Mouse (Mus musculus) embryonic facial prominence, embryonic 14.5 days (tissue): ENCODE results near the gene Kcnab1. TPM values are rescaled to one million over a fixed set of nuclear protein-coding genes. Genes with fewer than 3 reads are reported as not detected.

ENCODE experiments used
- ATAC-seq: fragments of 200-750 bp; cut with Nextera tagmentation; 2 replicates; pipeline ENCODE4 v1.8.0; 2017; ENCODE audit warnings: low read depth, moderate number of reproducible peaks, moderate TSS enrichment
- DNase-seq: peaks from one replicate; pipeline ENCODE4 v3.0.0-alpha.2; 2015; ENCODE audit warnings: low spot score
- H3K27ac ChIP-seq: fragments of 300-500 bp; sonication (generic); replicated peaks from 2 replicates; pipeline ENCODE4 v1.5.1; 2014; ENCODE audit warnings: low read depth, mild to moderate bottlenecking, low read length, moderate library complexity
- H3K27me3 ChIP-seq: fragments of 300-500 bp; sonication (generic); replicated peaks from 2 replicates; pipeline ENCODE4 v1.6.1; 2014; ENCODE audit warnings: low read length; ENCODE audit not compliant: control insufficient read depth, insufficient read depth
- H3K36me3 ChIP-seq: fragments of 300-500 bp; sonication (generic); 2 replicates; pipeline ENCODE4 v1.6.1; 2014; ENCODE audit warnings: low read length, mixed read lengths; ENCODE audit not compliant: control insufficient read depth, insufficient read depth
- H3K4me1 ChIP-seq: fragments of 300-500 bp; sonication (generic); 2 replicates; pipeline ENCODE4 v1.6.1; 2014; ENCODE audit warnings: antibody characterized with exemption, low read length; ENCODE audit not compliant: control insufficient read depth, insufficient read depth
- H3K4me2 ChIP-seq: fragments of 300-500 bp; sonication (generic); 2 replicates; pipeline ENCODE4 v1.6.1; 2014; ENCODE audit warnings: low read depth, mild to moderate bottlenecking, low read length, moderate library complexity, mixed read lengths
- H3K4me3 ChIP-seq: fragments of 300-500 bp; sonication (generic); 2 replicates; pipeline ENCODE4 v1.5.1; 2014; ENCODE audit warnings: low read depth, mild to moderate bottlenecking, low read length
- H3K9ac ChIP-seq: fragments of 300-500 bp; sonication (generic); 2 replicates; pipeline ENCODE4 v1.6.1; 2014; ENCODE audit warnings: low read depth, mild to moderate bottlenecking, low read length, moderate library complexity, mixed read lengths
- H3K9me3 ChIP-seq: fragments of 300-500 bp; sonication (generic); 2 replicates; pipeline ENCODE4 v1.6.1; 2016; ENCODE audit warnings: low read length; ENCODE audit not compliant: control insufficient read depth
- WGBS: fragments of 180-500 bp; shearing (Covaris S2); extraction: QIAGEN DNeasy Blood & Tissue Kit; methylation state at CpG from one replicate; pipeline ENCODE4 v1.1.7; 2014; 5-methylcytosine and 5-hydroxymethylcytosine counted together
- polyA plus RNA-seq: library from polyadenylated mRNA; unstranded; fragments of >200 nt; fragmentation: Nextera tagmentation; extraction: Ambion mirVana; gene quantifications from 2 replicates; pipeline ENCODE4 v1.2.1, GENCODE M21; 2014

Gene Kcnab1
- polyA plus RNA-seq, 1 experiment from 2014 or later = 6.6 TPM

GRCm38 (mm10) chr3:65315837-65316236 is 206.7 kb downstream of the Kcnab1 start:
- no peaks in the 10 kb centered on the region for H3K27me3 ChIP-seq
- H3K9ac ChIP-seq = no peak overlapping the region
- H3K4me1 ChIP-seq = no peaks in the 10 kb centered on the region
- no peaks in the 10 kb centered on the region for H3K9me3 ChIP-seq
- ATAC-seq (no peak), DNase-seq (no peak)
- H3K27ac ChIP-seq = no peak overlapping the region
- H3K4me3 ChIP-seq = no peak overlapping the region
- WGBS = 68% methylated on average over 6 of the region's 6 CpGs
- H3K36me3 ChIP-seq = no peaks in the 10 kb centered on the region
- no peak overlapping the region for H3K4me2 ChIP-seq

GRCm38 (mm10) chr3:65316738-65317137 is 207.6 kb downstream of the Kcnab1 start:
- no peaks in the 10 kb centered on the region for H3K36me3 ChIP-seq
- no peak for DNase-seq
- no peak for ATAC-seq

GRCm38 (mm10) chr3:65317876-65318537 is 208.8 kb downstream of the Kcnab1 start:
- no peak for ATAC-seq
- Histone ChIP-seq H3K36me3 (no peaks in the 10 kb centered on the region), H3K27me3 (no peaks in the 10 kb centered on the region), H3K27ac (no peak overlapping the region), H3K9me3 (no peaks in the 10 kb centered on the region), H3K4me3 (no peak overlapping the region), H3K4me2 (no peak overlapping the region), H3K4me1 (no peaks in the 10 kb centered on the region), H3K9ac (no peak overlapping the region)
- WGBS = 39% methylated on average over 10 of the region's 10 CpGs
- peak; percentile 40 for DNase-seq

More at GRCm38 (mm10) chr3:65316738-65317137, 207.6 kb downstream of the Kcnab1 start:
- Histone ChIP-seq H3K27me3 (no peaks in the 10 kb centered on the region), H3K9me3 (no peaks in the 10 kb centered on the region), H3K27ac (no peak overlapping the region), H3K9ac (no peak overlapping the region), H3K4me1 (no peaks in the 10 kb centered on the region), H3K4me3 (no peak overlapping the region), H3K4me2 (no peak overlapping the region)

- 72% methylated on average over 7 of the region's 7 CpGs for WGBS
Observed at GRCm38 (mm10) chr3:65319248-65320008, 210.2 kb downstream of the Kcnab1 start.

GRCm38 (mm10) chr3:65320990-65321389 is 211.8 kb downstream of the Kcnab1 start:
- no peak overlapping the region for H3K4me2 ChIP-seq
- no peaks in the 10 kb centered on the region for H3K27me3 ChIP-seq
- H3K9me3 ChIP-seq = no peaks in the 10 kb centered on the region
- ATAC-seq (no peak), DNase-seq (no peak)
- no peak overlapping the region for H3K9ac ChIP-seq
- WGBS = 80% methylated on average over 4 of the region's 4 CpGs
- H3K4me1 ChIP-seq = no peaks in the 10 kb centered on the region
- H3K27ac ChIP-seq = no peak overlapping the region
- no peak overlapping the region for H3K4me3 ChIP-seq
- no peaks in the 10 kb centered on the region for H3K36me3 ChIP-seq

More at GRCm38 (mm10) chr3:65319248-65320008, 210.2 kb downstream of the Kcnab1 start:
- ATAC-seq (no peak), DNase-seq (no peak)
- Histone ChIP-seq H3K36me3 (no peaks in the 10 kb centered on the region), H3K27ac (no peak overlapping the region), H3K9ac (no peak overlapping the region), H3K27me3 (no peaks in the 10 kb centered on the region), H3K9me3 (no peaks in the 10 kb centered on the region), H3K4me1 (no peaks in the 10 kb centered on the region), H3K4me3 (no peak overlapping the region), H3K4me2 (no peak overlapping the region)

GRCm38 (mm10) chr3:65321981-65322779 is 213.0 kb downstream of the Kcnab1 start:
- WGBS = 86% methylated on average over 14 of the region's 14 CpGs
- H3K4me3 ChIP-seq = no peak overlapping the region

GRCm38 (mm10) chr3:65325254-65325653 is 216.1 kb downstream of the Kcnab1 start:
- WGBS = 43% methylated on average over 3 of the region's 3 CpGs
- H3K9me3 ChIP-seq = no peaks in the 10 kb centered on the region
- no peak overlapping the region for H3K4me3 ChIP-seq
- no peak overlapping the region for H3K9ac ChIP-seq
- H3K4me1 ChIP-seq = no peaks in the 10 kb centered on the region
- H3K27me3 ChIP-seq = no peaks in the 10 kb centered on the region
- H3K27ac ChIP-seq = no peak overlapping the region
- no peak for ATAC-seq
- H3K4me2 ChIP-seq = no peak overlapping the region
- no peak for DNase-seq
- H3K36me3 ChIP-seq = no peaks in the 10 kb centered on the region

More at GRCm38 (mm10) chr3:65321981-65322779, 213.0 kb downstream of the Kcnab1 start:
- Histone ChIP-seq H3K27me3 (no peaks in the 10 kb centered on the region), H3K4me2 (no peak overlapping the region), H3K27ac (no peak overlapping the region), H3K9me3 (no peaks in the 10 kb centered on the region), H3K4me1 (no peaks in the 10 kb centered on the region), H3K36me3 (no peaks in the 10 kb centered on the region), H3K9ac (no peak overlapping the region)
- DNase-seq (no peak), ATAC-seq (no peak)

- WGBS = 78% methylated on average over 4 of the region's 4 CpGs
- ATAC-seq = no peak
Observed at GRCm38 (mm10) chr3:65328814-65329213, 219.6 kb downstream of the Kcnab1 start.

More at GRCm38 (mm10) chr3:65328814-65329213, 219.6 kb downstream of the Kcnab1 start:
- H3K4me3 ChIP-seq = no peak overlapping the region
- no peak overlapping the region for H3K9ac ChIP-seq
- H3K27me3 ChIP-seq = no peaks in the 10 kb centered on the region
- no peaks in the 10 kb centered on the region for H3K36me3 ChIP-seq
- H3K27ac ChIP-seq = no peak overlapping the region
- no peaks in the 10 kb centered on the region for H3K4me1 ChIP-seq
- DNase-seq = no peak
- no peak overlapping the region for H3K4me2 ChIP-seq
- no peaks in the 10 kb centered on the region for H3K9me3 ChIP-seq
